12 mouse cellular contexts compared by ENCODE assay signal in the genomic region with DNA sequence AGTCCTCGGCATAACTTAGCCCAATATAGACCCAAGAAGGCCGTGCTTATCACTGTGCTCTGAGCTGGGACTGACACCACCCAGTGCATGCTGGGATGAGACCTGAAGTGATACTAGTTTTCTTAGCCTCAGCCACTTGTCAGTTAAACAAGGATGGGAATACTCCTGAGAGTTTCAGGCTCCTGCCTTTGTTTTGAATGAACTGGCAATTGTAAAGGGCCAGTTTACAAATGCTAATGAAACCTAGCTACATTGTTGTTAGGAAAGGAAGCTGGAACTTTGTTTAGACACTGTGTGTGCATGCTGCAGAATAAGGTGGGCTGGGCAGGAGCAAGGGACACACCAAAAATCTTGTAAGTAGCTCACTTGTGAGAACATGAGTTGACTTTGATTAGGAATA. TPM values are rescaled to one million over a fixed set of nuclear protein-coding genes. Genes with fewer than 3 reads are reported as not detected.
DNase-seq lines count a peak whose midpoint lies in the region; ATAC-seq and TF ChIP-seq lines count a peak whose summit lies in the region.
"Had no signal": no experiment of that assay in that cellular context is flagged by ENCODE, and none has a peak within 500 bp of the region (broad histone marks: within the 10 kb centered on the region; RNA-seq: fewer than 3 reads in every experiment).

No protein-coding gene starts in this region.

- H3K27ac ChIP-seq in forebrain, embryonic 10.5 days: peak overlapping the region; percentile 91; the same call in 1 of the 2 replicates
- no peak overlapping the region for H3K27ac ChIP-seq in forebrain, embryonic 11.5 days (ENCODE audit: low read depth, low read length)
- H3K27ac ChIP-seq in intestine, embryonic 15.5 days: no peak overlapping the region
- H3K27ac ChIP-seq in intestine, postnatal 0 days (ENCODE audit: low read depth, low read length): no peak overlapping the region
- H3K27ac ChIP-seq in forebrain, postnatal 0 days (ENCODE audit: low read depth, low read length): no peak overlapping the region
- H3K27ac ChIP-seq in neural tube, embryonic 13.5 days (replicated peaks): no peak overlapping the region
- H3K27ac ChIP-seq: liver, embryonic 15.5 days had no signal

- 0 out of 2 replicates have a peak, but pooled peaks cover 6% of the 10 kb centered on the region for H3K36me3 ChIP-seq in forebrain, embryonic 10.5 days (replicated peaks)
- H3K36me3 ChIP-seq in forebrain, embryonic 11.5 days (ENCODE audit: control insufficient read depth, insufficient read depth, low read length): no peaks in the 10 kb centered on the region
- no peaks in the 10 kb centered on the region for H3K36me3 ChIP-seq in intestine, embryonic 15.5 days
- no peaks in the 10 kb centered on the region; the same call in 1 of the 2 replicates for H3K36me3 ChIP-seq in intestine, postnatal 0 days (ENCODE audit: control insufficient read depth, insufficient read depth)
- no peaks in the 10 kb centered on the region for H3K36me3 ChIP-seq in forebrain, postnatal 0 days (ENCODE audit: insufficient read depth)
- no peaks in the 10 kb centered on the region for H3K36me3 ChIP-seq in neural tube, embryonic 13.5 days
- H3K36me3 ChIP-seq: liver, embryonic 15.5 days had no signal

- peaks cover 99% of the 10 kb centered on the region for H3K27me3 ChIP-seq in forebrain, embryonic 10.5 days (ENCODE audit: poor library complexity, severe bottlenecking)
- H3K27me3 ChIP-seq in forebrain, embryonic 11.5 days (ENCODE audit: control insufficient read depth, insufficient read depth, low read length): peaks cover 2% of the 10 kb centered on the region; the same call in 1 of the 2 replicates
- peaks cover 7% of the 10 kb centered on the region for H3K27me3 ChIP-seq in intestine, embryonic 15.5 days (replicated peaks)
- peaks cover 1% of the 10 kb centered on the region; the same call in 1 of the 2 replicates for H3K27me3 ChIP-seq in intestine, postnatal 0 days (replicated peaks; ENCODE audit: control insufficient read depth, insufficient read depth, low read length)
- H3K27me3 ChIP-seq in forebrain, postnatal 0 days (ENCODE audit: insufficient read depth, low read length): no peaks in the 10 kb centered on the region; the same call in 1 of the 2 replicates
- peaks cover 40% of the 10 kb centered on the region for H3K27me3 ChIP-seq in neural tube, embryonic 13.5 days

- no peak for ATAC-seq in forebrain, embryonic 11.5 days (replicated peaks; ENCODE audit: low FRiP score)
- ATAC-seq in intestine, embryonic 15.5 days: no peak
- no peak for ATAC-seq in intestine, postnatal 0 days
- ATAC-seq in forebrain, postnatal 0 days: no peak
- ATAC-seq in neural tube, embryonic 13.5 days (ENCODE audit: low read depth): no peak

- H3K4me3 ChIP-seq in forebrain, embryonic 10.5 days: no peak overlapping the region
- no peak overlapping the region for H3K4me3 ChIP-seq in forebrain, embryonic 11.5 days (ENCODE audit: low read depth, low read length)
- no peak overlapping the region for H3K4me3 ChIP-seq in intestine, embryonic 15.5 days (replicated peaks)
- no peak overlapping the region for H3K4me3 ChIP-seq in intestine, postnatal 0 days (ENCODE audit: low read depth, low read length)
- no peak overlapping the region for H3K4me3 ChIP-seq in forebrain, postnatal 0 days (ENCODE audit: low read depth, low read length)
- H3K4me3 ChIP-seq in neural tube, embryonic 13.5 days: no peak overlapping the region

- no peaks in the 10 kb centered on the region for H3K9me3 ChIP-seq in forebrain, embryonic 10.5 days
- H3K9me3 ChIP-seq in forebrain, embryonic 11.5 days (ENCODE audit: control insufficient read depth, low read length): no peaks in the 10 kb centered on the region
- no peaks in the 10 kb centered on the region for H3K9me3 ChIP-seq in intestine, embryonic 15.5 days
- no peaks in the 10 kb centered on the region for H3K9me3 ChIP-seq in intestine, postnatal 0 days (ENCODE audit: control insufficient read depth)
- no peaks in the 10 kb centered on the region for H3K9me3 ChIP-seq in forebrain, postnatal 0 days (ENCODE audit: low read length)
- no peaks in the 10 kb centered on the region for H3K9me3 ChIP-seq in neural tube, embryonic 13.5 days
- H3K9me3 ChIP-seq: liver, embryonic 15.5 days had no signal

- WGBS in forebrain, embryonic 10.5 days: 47% methylated on average over 2 of the region's 2 CpGs
- 45% methylated on average over 2 of the region's 2 CpGs for whole genome bisulfite sequencing in forebrain, embryonic 11.5 days
- WGBS in intestine, embryonic 15.5 days: 48% methylated on average over 2 of the region's 2 CpGs
- 37% methylated on average over 2 of the region's 2 CpGs for WGBS in intestine, postnatal 0 days
- 34% methylated on average over 2 of the region's 2 CpGs for WGBS in forebrain, postnatal 0 days
- WGBS in neural tube, embryonic 13.5 days: 26% methylated on average over 2 of the region's 2 CpGs

- H3K4me2 ChIP-seq in forebrain, embryonic 11.5 days (ENCODE audit: low read depth, low read length, severe bottlenecking): no peak overlapping the region
- H3K4me2 ChIP-seq in intestine, embryonic 15.5 days (replicated peaks): peak overlapping the region; percentile 93; the same call in 1 of the 2 replicates
- no peak overlapping the region for H3K4me2 ChIP-seq in intestine, postnatal 0 days (replicated peaks; ENCODE audit: low read depth)
- peak overlapping the region; percentile 96; the same call in 1 of the 2 replicates for H3K4me2 ChIP-seq in forebrain, postnatal 0 days (ENCODE audit: low read depth)
- H3K4me2 ChIP-seq in neural tube, embryonic 13.5 days: peak overlapping the region; percentile 92; the same call in 1 of the 2 replicates

- DNase-seq in forebrain, embryonic 10.5 days (ENCODE audit: extremely low spot score, low spot score): no peak
- no peak for DNase-seq in forebrain, embryonic 11.5 days (ENCODE audit: low spot score)
- DNase-seq in forebrain, postnatal 0 days: no peak
- DNase-seq in urinary bladder, postnatal 4 days (ENCODE audit: low spot score in 2 of 2): no peak
- DNase-seq in lung, postnatal 36 days: no peak
- DNase-seq: gastrocnemius, postnatal 10 days; kidney, adult 8-10 months; thymus, postnatal 25 days had no signal

- no peak overlapping the region for H3K9ac ChIP-seq in forebrain, embryonic 11.5 days (ENCODE audit: low read length)
- no peak overlapping the region for H3K9ac ChIP-seq in intestine, embryonic 15.5 days
- no peak overlapping the region for H3K9ac ChIP-seq in intestine, postnatal 0 days (ENCODE audit: low read depth, low read length)
- no peak overlapping the region for H3K9ac ChIP-seq in forebrain, postnatal 0 days
- H3K9ac ChIP-seq in neural tube, embryonic 13.5 days: no peak overlapping the region
- H3K9ac ChIP-seq: liver, embryonic 15.5 days had no signal

- H3K4me1 ChIP-seq in forebrain, embryonic 10.5 days: peaks cover 62% of the 10 kb centered on the region
- peaks cover 13% of the 10 kb centered on the region; the same call in 1 of the 2 replicates for H3K4me1 ChIP-seq in forebrain, embryonic 11.5 days (replicated peaks; ENCODE audit: control insufficient read depth, insufficient read depth, low read length)
- peaks cover 21% of the 10 kb centered on the region for H3K4me1 ChIP-seq in intestine, embryonic 15.5 days (replicated peaks)
- no peaks in the 10 kb centered on the region for H3K4me1 ChIP-seq in intestine, postnatal 0 days (replicated peaks; ENCODE audit: control insufficient read depth, insufficient read depth, low read length)
- H3K4me1 ChIP-seq in forebrain, postnatal 0 days (ENCODE audit: insufficient read depth): peaks cover 7% of the 10 kb centered on the region
- H3K4me1 ChIP-seq in neural tube, embryonic 13.5 days (replicated peaks): peaks cover 47% of the 10 kb centered on the region

- no peak for TF ChIP-seq CTCF in intestine, postnatal 0 days (IDR thresholded peaks at IDR 0.05; ENCODE audit: low read depth)
- no peak for TF ChIP-seq CTCF in forebrain, postnatal 0 days (IDR thresholded peaks at IDR 0.05; ENCODE audit: low read depth)

RNA-seq across cellular contexts. Expression of gene Speg, which starts 5.9 kb away (rescaled TPM):
- 23.2 and 29.3 TPM in 2 replicates for polyA plus RNA-seq in forebrain, embryonic 10.5 days (2016; fragmentation: Nextera tagmentation; extraction: Ambion mirVana)
- polyA plus RNA-seq in forebrain, embryonic 11.5 days (2014; fragmentation: Nextera tagmentation; extraction: Ambion mirVana): 14.1 and 16.0 TPM in 2 replicates
- polyA plus RNA-seq in intestine, embryonic 15.5 days (2015; fragmentation: Nextera tagmentation; extraction: Ambion mirVana): 35.6 and 39.3 TPM in 2 replicates
- polyA plus RNA-seq in intestine, postnatal 0 days (2015; fragmentation: Nextera tagmentation; extraction: Ambion mirVana): 20.1 and 21.3 TPM in 2 replicates
- 44.4 and 56.3 TPM in 2 replicates for total RNA-seq in forebrain, postnatal 0 days (2014; rRNA removed)
- polyA plus RNA-seq in forebrain, postnatal 0 days (2015; fragmentation: Nextera tagmentation; extraction: Ambion mirVana): 17.8 and 20.6 TPM in 2 replicates
- polyA plus RNA-seq in neural tube, embryonic 13.5 days (2015; fragmentation: Nextera tagmentation; extraction: Ambion mirVana): 17.8 and 21.4 TPM in 2 replicates

RNA-seq across cellular contexts. Expression of gene Des, which starts 20.8 kb away (rescaled TPM):
- polyA plus RNA-seq in forebrain, embryonic 10.5 days (2016; fragmentation: Nextera tagmentation; extraction: Ambion mirVana): 2.6 and 4.3 TPM in 2 replicates
- 0.86 and 1.5 TPM in 2 replicates for polyA plus RNA-seq in forebrain, embryonic 11.5 days (2014; fragmentation: Nextera tagmentation; extraction: Ambion mirVana)
- 105 and 111 TPM in 2 replicates for polyA plus RNA-seq in intestine, embryonic 15.5 days (2015; fragmentation: Nextera tagmentation; extraction: Ambion mirVana)
- polyA plus RNA-seq in intestine, postnatal 0 days (2015; fragmentation: Nextera tagmentation; extraction: Ambion mirVana): 233 and 254 TPM in 2 replicates
- total RNA-seq in forebrain, postnatal 0 days (2014; rRNA removed): 1.0 and 1.4 TPM in 2 replicates
- 1.2 TPM in 2 replicates for polyA plus RNA-seq in forebrain, postnatal 0 days (2015; fragmentation: Nextera tagmentation; extraction: Ambion mirVana)
- polyA plus RNA-seq in neural tube, embryonic 13.5 days (2015; fragmentation: Nextera tagmentation; extraction: Ambion mirVana): 3.3 and 7.7 TPM in 2 replicates

RNA-seq across cellular contexts. Expression of gene Gmppa, which starts 54.8 kb away (rescaled TPM):
- polyA plus RNA-seq in forebrain, embryonic 10.5 days (2016; fragmentation: Nextera tagmentation; extraction: Ambion mirVana): 55.9 and 60.1 TPM in 2 replicates
- polyA plus RNA-seq in forebrain, embryonic 11.5 days (2014; fragmentation: Nextera tagmentation; extraction: Ambion mirVana): 46.3 and 47.2 TPM in 2 replicates
- 98.9 and 103 TPM in 2 replicates for polyA plus RNA-seq in intestine, embryonic 15.5 days (2015; fragmentation: Nextera tagmentation; extraction: Ambion mirVana)
- polyA plus RNA-seq in intestine, postnatal 0 days (2015; fragmentation: Nextera tagmentation; extraction: Ambion mirVana): 121 and 124 TPM in 2 replicates
- 57.3 and 68.3 TPM in 2 replicates for total RNA-seq in forebrain, postnatal 0 days (2014; rRNA removed)
- 64.0 and 64.9 TPM in 2 replicates for polyA plus RNA-seq in forebrain, postnatal 0 days (2015; fragmentation: Nextera tagmentation; extraction: Ambion mirVana)
- 74.4 and 75.9 TPM in 2 replicates for polyA plus RNA-seq in neural tube, embryonic 13.5 days (2015; fragmentation: Nextera tagmentation; extraction: Ambion mirVana)

Comparison
In these comparisons a context has a peak if more than half of its experiments do, and no peak if none do; other contexts are left out.
1. H3K4me2 ChIP-seq: peak in intestine, embryonic 15.5 days (single experiment), forebrain, postnatal 0 days (single experiment) and neural tube, embryonic 13.5 days (single experiment); none in forebrain, embryonic 11.5 days (single experiment) and intestine, postnatal 0 days (single experiment).
2. RNA of gene Des, which starts 20.8 kb away (polyA plus RNA-seq): 233 to 254 TPM in intestine, postnatal 0 days and 105 to 111 TPM in intestine, embryonic 15.5 days; 3.3 to 7.7 TPM in neural tube, embryonic 13.5 days, 2.6 to 4.3 TPM in forebrain, embryonic 10.5 days, 1.2 TPM in forebrain, postnatal 0 days and 0.86 to 1.5 TPM in forebrain, embryonic 11.5 days; every median in the first group is over 10 times any median in the second.